Mouse (Mus musculus) heart, embryonic 11.5 days (tissue): ENCODE data around the gene Vmn1r207-ps. TPM values are rescaled to one million over a fixed set of nuclear protein-coding genes. Genes with fewer than 3 reads are reported as not detected.
"Not testable (repeated sequence)": the region's sequence is repeated elsewhere in the genome, so short reads cannot be mapped to it uniquely, and the experiment has no call there.

Source experiments
- ATAC-seq: fragments of 200-750 bp; cut with Nextera tagmentation; replicated peaks from 2 replicates; pipeline ENCODE4 v1.8.0; 2017; ENCODE audit warnings: moderate library complexity; ENCODE audit not compliant: insufficient number of reproducible peaks, low FRiP score, low TSS enrichment
- H3K27ac ChIP-seq: fragments of 300-500 bp; sonication (generic); 2 replicates; pipeline ENCODE4 v1.5.1; 2014; ENCODE audit warnings: mild to moderate bottlenecking, low read depth, low read length
- H3K27me3 ChIP-seq: fragments of 300-500 bp; sonication (generic); 2 replicates; pipeline ENCODE4 v1.6.1; 2014; ENCODE audit warnings: mild to moderate bottlenecking, low read length, mixed read lengths; ENCODE audit not compliant: control insufficient read depth, insufficient read depth
- H3K36me3 ChIP-seq: fragments of 300-500 bp; sonication (generic); 2 replicates; pipeline ENCODE4 v1.6.1; 2014; ENCODE audit warnings: mild to moderate bottlenecking, low read length, moderate library complexity, mixed read lengths; ENCODE audit not compliant: control insufficient read depth, insufficient read depth
- H3K4me1 ChIP-seq: fragments of 300-500 bp; sonication (generic); 2 replicates; pipeline ENCODE4 v1.6.1; 2014; ENCODE audit warnings: low read length; ENCODE audit not compliant: control insufficient read depth, insufficient read depth
- H3K4me2 ChIP-seq: fragments of 300-500 bp; sonication (generic); 2 replicates; pipeline ENCODE4 v1.6.1; 2014; ENCODE audit warnings: mild to moderate bottlenecking, moderate library complexity
- H3K4me3 ChIP-seq: fragments of 300-500 bp; sonication (generic); 2 replicates; pipeline ENCODE4 v1.5.1; 2014; ENCODE audit warnings: low read depth, low read length
- H3K9ac ChIP-seq: fragments of 300-500 bp; sonication (generic); 2 replicates; pipeline ENCODE4 v1.6.1; 2014; ENCODE audit warnings: mild to moderate bottlenecking, low read depth, low read length, moderate library complexity
- H3K9me3 ChIP-seq: fragments of 300-500 bp; sonication (generic); replicated peaks from 2 replicates; pipeline ENCODE4 v1.6.1; 2016; ENCODE audit warnings: low read length; ENCODE audit not compliant: control insufficient read depth
- WGBS: fragments of 180-500 bp; shearing (Covaris S2); extraction: QIAGEN DNeasy Blood & Tissue Kit; methylation state at CpG from one replicate; pipeline ENCODE4 v1.1.7; 2014; ENCODE audit not compliant: insufficient replicate concordance; 5-methylcytosine and 5-hydroxymethylcytosine counted together
- polyA plus RNA-seq: library from polyadenylated mRNA; unstranded; fragments of >200 nt; fragmentation: Nextera tagmentation; extraction: Ambion mirVana; gene quantifications from 2 replicates; pipeline ENCODE4 v1.2.1, GENCODE M21; 2014

Vmn1r207-ps gene
- polyA plus RNA-seq, result not detected in 2 replicates

- not testable (repeated sequence) for H3K27me3 ChIP-seq, H3K9me3 ChIP-seq, H3K4me2 ChIP-seq, H3K9ac ChIP-seq, H3K36me3 ChIP-seq, H3K27ac ChIP-seq, H3K4me3 ChIP-seq, ATAC-seq, H3K4me1 ChIP-seq
Observed at GRCm38 (mm10) chr13:22729529-22729928, at the start of gene Vmn1r207-ps. Vmn1r207-ps (minus strand) TSS chr13:22729629.

- not testable (repeated sequence) for H3K4me3 ChIP-seq, H3K36me3 ChIP-seq, H3K9me3 ChIP-seq, H3K4me1 ChIP-seq, ATAC-seq, H3K9ac ChIP-seq, H3K27ac ChIP-seq, H3K27me3 ChIP-seq, H3K4me2 ChIP-seq
- WGBS, result no CpG with 5 or more reads among the region's 7 CpGs
Observed at GRCm38 (mm10) chr13:22777300-22777699, 47.9 kb upstream of the Vmn1r207-ps start, which contains the start of gene Vmn1r208. Vmn1r208 (minus strand) TSS chr13:22777400.

- not testable (repeated sequence) for H3K4me3 ChIP-seq, H3K27me3 ChIP-seq, H3K9me3 ChIP-seq, H3K9ac ChIP-seq, H3K4me1 ChIP-seq, H3K4me2 ChIP-seq, H3K36me3 ChIP-seq, ATAC-seq, H3K27ac ChIP-seq
- WGBS, result 78% methylated on average over 1 of the region's 2 CpGs
Observed at GRCm38 (mm10) chr13:22771592-22771991, 42.2 kb upstream of the Vmn1r207-ps start.

GRCm38 (mm10) chr13:22747524-22747923 lies 18.1 kb upstream of the Vmn1r207-ps start:
- no peaks in the 10 kb centered on the region for H3K4me1 ChIP-seq
- ATAC-seq, result no peak
- H3K4me3 ChIP-seq, result no peak overlapping the region
- H3K27me3 ChIP-seq, result no peaks in the 10 kb centered on the region
- H3K9me3 ChIP-seq, result no peaks in the 10 kb centered on the region
- no peaks in the 10 kb centered on the region for H3K36me3 ChIP-seq
- no peak overlapping the region for H3K27ac ChIP-seq
- H3K9ac ChIP-seq, result no peak overlapping the region
- no peak overlapping the region for H3K4me2 ChIP-seq

GRCm38 (mm10) chr13:22706947-22707346 lies 22.5 kb downstream of the Vmn1r207-ps start:
- not testable (repeated sequence) for H3K27me3 ChIP-seq, H3K36me3 ChIP-seq, H3K9me3 ChIP-seq, H3K4me1 ChIP-seq, H3K9ac ChIP-seq, H3K27ac ChIP-seq, H3K4me2 ChIP-seq, H3K4me3 ChIP-seq, ATAC-seq

- not testable (repeated sequence) for H3K36me3 ChIP-seq, H3K9me3 ChIP-seq, H3K9ac ChIP-seq, H3K4me2 ChIP-seq, H3K4me3 ChIP-seq, H3K27me3 ChIP-seq, ATAC-seq, H3K27ac ChIP-seq, H3K4me1 ChIP-seq
- 47% methylated on average over 2 of the region's 2 CpGs for WGBS
Observed at GRCm38 (mm10) chr13:22702951-22703350, 26.5 kb downstream of the Vmn1r207-ps start.

Other genes starting within 250 kb of the Vmn1r207-ps start
- gene Vmn1r202, start 224.2 kb downstream of the Vmn1r207-ps start, polyA plus RNA-seq, result not detected in 2 replicates
- gene Vmn1r203, start 211.5 kb downstream of the Vmn1r207-ps start, polyA plus RNA-seq, result not detected in 2 replicates
- gene Vmn1r204, start 176.4 kb downstream of the Vmn1r207-ps start, polyA plus RNA-seq, result not detected in 2 replicates
- not detected in 2 replicates for gene Vmn1r205, start 136.6 kb downstream of the Vmn1r207-ps start, polyA plus RNA-seq
- not detected in 2 replicates for gene Vmn1r206, start 105.4 kb downstream of the Vmn1r207-ps start, polyA plus RNA-seq
- not detected in 2 replicates for gene Vmn1r208, start 47.8 kb upstream of the Vmn1r207-ps start, polyA plus RNA-seq
- not detected in 2 replicates for gene Vmn1r209, start 80.1 kb upstream of the Vmn1r207-ps start, polyA plus RNA-seq
- gene Vmn1r210, start 101.7 kb upstream of the Vmn1r207-ps start, polyA plus RNA-seq, result not detected in 2 replicates
- gene Vmn1r211, start 127.9 kb upstream of the Vmn1r207-ps start, polyA plus RNA-seq, result not detected in 2 replicates
- not detected in 2 replicates for gene Vmn1r212, start 154.6 kb upstream of the Vmn1r207-ps start, polyA plus RNA-seq